Mouse (Mus musculus): ENCODE data around the gene Pcp4. TPM values are rescaled to one million over a fixed set of nuclear protein-coding genes. Genes with fewer than 3 reads are reported as not detected.

Pcp4 gene
- polyA plus RNA-seq (2015; fragmentation: Illumina TruSeq; extraction: RNeasy Lipid Tissue Mini Kit (QIAGEN cat#74804); ENCODE audit: low read depth, low replicate concordance), result 1,843 TPM

GRCm38 (mm10) chr16:96467445-96467844, at the start of gene Pcp4:
Gene Pcp4, plus strand, starts transcription at chr16:96467606.

GRCm38 (mm10) chr16:96443468-96443867, 23.9 kb upstream of the Pcp4 start, which contains the start of gene Itgb2l:
Gene Itgb2l, minus strand, starts transcription at chr16:96443619.

Other genes with a start within 250 kb of the Pcp4 start
- gene B3galt5, start 231.8 kb upstream of the Pcp4 start, polyA plus RNA-seq (2015; fragmentation: Illumina TruSeq; extraction: RNeasy Lipid Tissue Mini Kit (QIAGEN cat#74804); ENCODE audit: low read depth, low replicate concordance), result 33.4 TPM
- gene Itgb2l, start 24.0 kb upstream of the Pcp4 start, polyA plus RNA-seq (2015; fragmentation: Illumina TruSeq; extraction: RNeasy Lipid Tissue Mini Kit (QIAGEN cat#74804); ENCODE audit: low read depth, low replicate concordance), result not detected